Mouse (Mus musculus) intestine, embryonic 16.5 days (tissue): ENCODE data around the gene Cybrd1. TPM values are rescaled to one million over a fixed set of nuclear protein-coding genes. Genes with fewer than 3 reads are reported as not detected.

Source experiments
- ATAC-seq: fragments of 200-750 bp; cut with Nextera tagmentation; 2 replicates; pipeline ENCODE4 v1.8.0; 2017; ENCODE audit warnings: moderate TSS enrichment, moderate library complexity
- H3K27ac ChIP-seq: fragments of 300-500 bp; sonication (generic); 2 replicates; pipeline ENCODE4 v1.5.1; 2014; ENCODE audit warnings: mild to moderate bottlenecking, low read length
- H3K27me3 ChIP-seq: fragments of 300-500 bp; sonication (generic); replicated peaks from 2 replicates; pipeline ENCODE4 v1.6.1; 2014; ENCODE audit warnings: low read length, control low read depth, mixed read lengths; ENCODE audit not compliant: control insufficient read depth, insufficient read depth
- H3K36me3 ChIP-seq: fragments of 300-500 bp; sonication (generic); 2 replicates; pipeline ENCODE4 v1.6.1; 2014; ENCODE audit warnings: low read length, control low read depth; ENCODE audit not compliant: control insufficient read depth, insufficient read depth
- H3K4me1 ChIP-seq: fragments of 300-500 bp; sonication (generic); 2 replicates; pipeline ENCODE4 v1.6.1; 2014; ENCODE audit warnings: low read length, control low read depth, mixed read lengths; ENCODE audit not compliant: control insufficient read depth, insufficient read depth
- H3K4me2 ChIP-seq: fragments of 300-500 bp; sonication (generic); 2 replicates; pipeline ENCODE4 v1.6.1; 2014; ENCODE audit warnings: low read depth, low read length, control low read depth
- H3K4me3 ChIP-seq: fragments of 300-500 bp; sonication (generic); 2 replicates; pipeline ENCODE4 v1.5.1; 2014; ENCODE audit warnings: mild to moderate bottlenecking, low read length
- H3K9ac ChIP-seq: fragments of 300-500 bp; sonication (generic); 2 replicates; pipeline ENCODE4 v1.6.1; 2014; ENCODE audit warnings: low read depth, low read length
- H3K9me3 ChIP-seq: fragments of 300-500 bp; sonication (generic); 2 replicates; pipeline ENCODE4 v1.6.1; 2016; ENCODE audit warnings: low read length, control low read depth; ENCODE audit not compliant: control insufficient read depth
- WGBS: fragments of 180-500 bp; shearing (Covaris S2); extraction: QIAGEN DNeasy Blood & Tissue Kit; methylation state at CpG from one replicate; pipeline ENCODE4 v1.1.7; 2014; 5-methylcytosine and 5-hydroxymethylcytosine counted together
- polyA plus RNA-seq: library from polyadenylated mRNA; unstranded; fragments of >200 nt; fragmentation: Nextera tagmentation; extraction: Ambion mirVana; gene quantifications from 2 replicates; pipeline ENCODE4 v1.2.1, GENCODE M21; 2015

Cybrd1 gene
- polyA plus RNA-seq, 1 experiment from 2014 or later: 6.3 TPM

- H3K4me3 ChIP-seq: no peak overlapping the region
- no peaks in the 10 kb centered on the region for H3K36me3 ChIP-seq
- 77% methylated on average over 10 of the region's 10 CpGs for WGBS
- no peaks in the 10 kb centered on the region for H3K4me1 ChIP-seq
- H3K9ac ChIP-seq: no peak overlapping the region
- no peak overlapping the region for H3K4me2 ChIP-seq
- no peaks in the 10 kb centered on the region for H3K27me3 ChIP-seq
- no peaks in the 10 kb centered on the region for H3K9me3 ChIP-seq
- no peak overlapping the region for H3K27ac ChIP-seq
- ATAC-seq: no peak
These were observed 15.0 kb upstream of the Cybrd1 start for GRCm38 (mm10) chr2:71102621-71103291.

- no peak for ATAC-seq
- 79% methylated on average over 4 of the region's 4 CpGs for WGBS
These were observed 14.4 kb upstream of the Cybrd1 start for GRCm38 (mm10) chr2:71103292-71103680.

GRCm38 (mm10) chr2:71104696-71105095 lies 13.0 kb upstream of the Cybrd1 start:
- H3K9ac ChIP-seq: no peak overlapping the region
- no peak overlapping the region for H3K27ac ChIP-seq
- H3K9me3 ChIP-seq: no peaks in the 10 kb centered on the region
- no peak overlapping the region for H3K4me3 ChIP-seq
- H3K27me3 ChIP-seq: no peaks in the 10 kb centered on the region
- H3K36me3 ChIP-seq: no peaks in the 10 kb centered on the region
- no peak for ATAC-seq
- H3K4me2 ChIP-seq: no peak overlapping the region
- 54% methylated on average over 3 of the region's 3 CpGs for WGBS
- no peaks in the 10 kb centered on the region for H3K4me1 ChIP-seq

More at GRCm38 (mm10) chr2:71103292-71103680, 14.4 kb upstream of the Cybrd1 start:
- Histone ChIP-seq H3K27me3 (no peaks in the 10 kb centered on the region), H3K9ac (no peak overlapping the region), H3K36me3 (no peaks in the 10 kb centered on the region), H3K9me3 (no peaks in the 10 kb centered on the region), H3K27ac (no peak overlapping the region), H3K4me1 (no peaks in the 10 kb centered on the region), H3K4me3 (no peak overlapping the region), H3K4me2 (no peak overlapping the region)

GRCm38 (mm10) chr2:71105469-71106215 lies 12.1 kb upstream of the Cybrd1 start:
- Histone ChIP-seq H3K4me2 (no peak overlapping the region), H3K36me3 (no peaks in the 10 kb centered on the region), H3K4me3 (no peak overlapping the region), H3K27ac (no peak overlapping the region), H3K27me3 (no peaks in the 10 kb centered on the region), H3K9ac (no peak overlapping the region), H3K9me3 (no peaks in the 10 kb centered on the region), H3K4me1 (no peaks in the 10 kb centered on the region)
- WGBS: 64% methylated on average over 14 of the region's 14 CpGs
- peak; percentile 31; the same call in 1 of the 2 replicates for ATAC-seq

GRCm38 (mm10) chr2:71107225-71107624 lies 10.5 kb upstream of the Cybrd1 start:
- 79% methylated on average over 2 of the region's 2 CpGs for WGBS
- ATAC-seq: no peak
- Histone ChIP-seq H3K4me3 (no peak overlapping the region), H3K27me3 (no peaks in the 10 kb centered on the region), H3K4me1 (no peaks in the 10 kb centered on the region), H3K4me2 (no peak overlapping the region), H3K9ac (no peak overlapping the region), H3K9me3 (no peaks in the 10 kb centered on the region), H3K27ac (no peak overlapping the region), H3K36me3 (no peaks in the 10 kb centered on the region)

- WGBS: 63% methylated on average over 3 of the region's 3 CpGs
- no peak overlapping the region for H3K27ac ChIP-seq
- H3K9me3 ChIP-seq: no peaks in the 10 kb centered on the region
- no peaks in the 10 kb centered on the region for H3K36me3 ChIP-seq
- no peaks in the 10 kb centered on the region for H3K4me1 ChIP-seq
- no peak overlapping the region for H3K4me3 ChIP-seq
- H3K4me2 ChIP-seq: no peak overlapping the region
- H3K27me3 ChIP-seq: no peaks in the 10 kb centered on the region
- no peak for ATAC-seq
- H3K9ac ChIP-seq: no peak overlapping the region
These were observed 9.2 kb upstream of the Cybrd1 start for GRCm38 (mm10) chr2:71108541-71108940.

- WGBS: 74% methylated on average over 6 of the region's 6 CpGs
- H3K9ac ChIP-seq: no peak overlapping the region
- ATAC-seq: no peak
- no peaks in the 10 kb centered on the region for H3K27me3 ChIP-seq
- no peaks in the 10 kb centered on the region for H3K4me1 ChIP-seq
- no peak overlapping the region for H3K4me2 ChIP-seq
- no peak overlapping the region for H3K27ac ChIP-seq
- H3K4me3 ChIP-seq: no peak overlapping the region
- no peaks in the 10 kb centered on the region for H3K36me3 ChIP-seq
- 0 out of 2 replicates have a peak, but pooled peaks cover 2% of the 10 kb centered on the region for H3K9me3 ChIP-seq
These were observed 4.1 kb upstream of the Cybrd1 start for GRCm38 (mm10) chr2:71113489-71114171.

GRCm38 (mm10) chr2:71116151-71116550 lies 1.6 kb upstream of the Cybrd1 start:
- 89% methylated on average over 4 of the region's 4 CpGs for WGBS
- no peak overlapping the region for H3K9ac ChIP-seq
- no peaks in the 10 kb centered on the region for H3K27me3 ChIP-seq
- H3K4me3 ChIP-seq: no peak overlapping the region
- no peaks in the 10 kb centered on the region for H3K36me3 ChIP-seq
- 0 out of 2 replicates have a peak, but pooled peaks cover 2% of the 10 kb centered on the region for H3K9me3 ChIP-seq
- no peak overlapping the region for H3K27ac ChIP-seq
- no peak overlapping the region for H3K4me2 ChIP-seq
- ATAC-seq: no peak
- H3K4me1 ChIP-seq: peaks cover 3% of the 10 kb centered on the region; the same call in 1 of the 2 replicates

- Histone ChIP-seq H3K4me3 (no peak overlapping the region), H3K4me2 (no peak overlapping the region), H3K36me3 (no peaks in the 10 kb centered on the region), H3K9me3 (0 out of 2 replicates have a peak, but pooled peaks cover 2% of the 10 kb centered on the region), H3K9ac (no peak overlapping the region), H3K27ac (no peak overlapping the region), H3K27me3 (no peaks in the 10 kb centered on the region), H3K4me1 (peaks cover 14% of the 10 kb centered on the region; the same call in 1 of the 2 replicates)
- 87% methylated on average over 10 of the region's 10 CpGs for WGBS
- ATAC-seq: no peak
These were observed 3.1 kb downstream of the Cybrd1 start for GRCm38 (mm10) chr2:71120844-71121243.
